Mouse (Mus musculus) ES-E14 (cell line): ENCODE measurements around the gene Endog. TPM values are rescaled to one million over a fixed set of nuclear protein-coding genes. Genes with fewer than 3 reads are reported as not detected.

Experiments
- DNase-seq: peaks from one replicate; pipeline ENCODE4 v3.0.0-alpha.2; 2013; ENCODE audit warnings: low read depth, low spot score
- H3K27ac ChIP-seq: 2 replicates; pipeline ENCODE4 v1.5.1; 2012; ENCODE audit warnings: low read depth, mild to moderate bottlenecking, low read length, moderate library complexity, mixed read lengths; ENCODE audit not compliant: poor library complexity, insufficient read depth, severe bottlenecking
- H3K36me3 ChIP-seq: 2 replicates; pipeline ENCODE4 v1.6.1; 2012; ENCODE audit warnings: mild to moderate bottlenecking, low read length, moderate library complexity, mixed read lengths; ENCODE audit not compliant: control insufficient read depth, poor library complexity, insufficient read depth, severe bottlenecking
- H3K4me1 ChIP-seq, 2 experiments: fragments of 150-350 bp in 1 of 2; sonication (generic) in 1 of 2; 2 replicates each; pipeline ENCODE4 v1.6.1; 2012; ENCODE audit warnings: low read length in 2 of 2, mild to moderate bottlenecking in 1 of 2, mixed read lengths in 1 of 2; ENCODE audit not compliant: control insufficient read depth in 2 of 2, insufficient read depth in 2 of 2, poor library complexity in 1 of 2
- H3K4me3 ChIP-seq, 2 experiments: fragments of 150-350 bp in 1 of 2; sonication (generic) in 1 of 2; 2 replicates each; pipeline ENCODE4 v1.5.1; 2012; ENCODE audit warnings: low read length in 2 of 2, low read depth in 1 of 2, mild to moderate bottlenecking in 1 of 2, mixed read lengths in 1 of 2; ENCODE audit not compliant: insufficient read depth in 1 of 2, poor library complexity in 1 of 2, severe bottlenecking in 1 of 2
- H3K9ac ChIP-seq: 2 replicates; pipeline ENCODE4 v1.6.1; 2012; ENCODE audit warnings: low read depth, mild to moderate bottlenecking, low read length, mixed read lengths; ENCODE audit not compliant: poor library complexity, insufficient read depth, severe bottlenecking
- H3K9me3 ChIP-seq: fragments of 150-350 bp; sonication (generic); 2 replicates; pipeline ENCODE4 v1.6.1; 2012; ENCODE audit warnings: low read depth, mild to moderate bottlenecking, low read length; ENCODE audit not compliant: control insufficient read depth, insufficient read depth
- CHD2 ChIP-seq: IDR thresholded peaks from 2 replicates; pipeline ENCODE4 v1.6.1; 2014; ENCODE audit warnings: mild to moderate bottlenecking, low read depth, low read length, inconsistent platforms
- HCFC1 ChIP-seq: IDR thresholded peaks from 2 replicates; pipeline ENCODE4 v1.6.1; 2012; ENCODE audit warnings: low read length, inconsistent platforms, borderline replicate concordance; ENCODE audit not compliant: insufficient read depth
- MAFK ChIP-seq: IDR thresholded peaks from 2 replicates; pipeline ENCODE4 v1.6.1; 2014; ENCODE audit warnings: mild to moderate bottlenecking, low read depth, low read length, inconsistent platforms; ENCODE audit not compliant: insufficient read depth
- ZC3H11A ChIP-seq: IDR thresholded peaks from 2 replicates; pipeline ENCODE4 v1.6.1; 2012; ENCODE audit warnings: low read depth, mild to moderate bottlenecking, inconsistent platforms, low read length, borderline replicate concordance
- ZNF384 ChIP-seq: IDR thresholded peaks from 2 replicates; pipeline ENCODE4 v1.6.1; 2012; ENCODE audit warnings: low read depth, low read length, inconsistent platforms
- in situ Hi-C, 2 experiments: fragments of 600-800 bp; cut with MboI; formaldehyde crosslinking; loops; one replicate each; pipeline ENCODE4 v1.15.1; 2025; ENCODE audit warnings: low sequenced_read_pairs in 2 of 2, inconsistent platforms in 1 of 2; ENCODE audit not compliant: unreplicated experiment in 2 of 2
- total RNA-seq: library from RNA; depleted of rRNA; stranded (reverse); fragments of 300-350 nt; gene quantifications from 2 replicates; pipeline ENCODE4 v1.2.3, GENCODE M21; 2012

Endog gene
- total RNA-seq, 1 experiment = 18.9 TPM

DNA sequence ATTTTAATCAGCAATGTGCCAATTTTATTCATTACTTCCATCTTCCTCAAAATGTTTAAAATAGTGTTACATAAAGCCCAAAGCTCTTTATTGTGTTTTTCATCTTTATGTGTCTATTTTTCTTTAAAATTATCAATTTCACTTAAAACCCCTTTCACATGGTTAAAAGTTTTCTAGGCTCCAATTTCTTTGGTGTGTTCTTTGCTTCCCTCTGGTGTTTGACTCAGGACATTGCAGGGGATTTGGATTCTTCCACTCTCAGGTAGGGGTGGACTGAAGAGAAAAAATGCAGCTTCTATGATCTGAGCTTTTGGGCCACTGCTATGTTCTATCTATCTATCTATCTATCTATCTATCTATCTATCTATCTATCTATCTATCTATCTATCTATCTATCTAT, 9.5 kb upstream of the Endog start:
- Histone ChIP-seq H3K9me3 (no peaks in the 10 kb centered on the region), H3K27ac (no peak overlapping the region), H3K4me1 (peaks cover 0 to 6% of the 10 kb centered on the region in 2 experiments; a peak in 1 of 4 replicates), H3K9ac (no peak overlapping the region), H3K4me3 (no peak overlapping the region), H3K36me3 (no peaks in the 10 kb centered on the region)
- TF ChIP-seq ZC3H11A (peak; percentile 72; the same call in 1 of the 2 replicates), ZNF384 (0 out of 2 replicates have a peak, but pooled peaks have one; percentile 7), HCFC1 (no peak), MAFK (no peak), CHD2 (no peak)
- in situ Hi-C loops = no loop called here
- peak; percentile 47 for DNase-seq

DNA sequence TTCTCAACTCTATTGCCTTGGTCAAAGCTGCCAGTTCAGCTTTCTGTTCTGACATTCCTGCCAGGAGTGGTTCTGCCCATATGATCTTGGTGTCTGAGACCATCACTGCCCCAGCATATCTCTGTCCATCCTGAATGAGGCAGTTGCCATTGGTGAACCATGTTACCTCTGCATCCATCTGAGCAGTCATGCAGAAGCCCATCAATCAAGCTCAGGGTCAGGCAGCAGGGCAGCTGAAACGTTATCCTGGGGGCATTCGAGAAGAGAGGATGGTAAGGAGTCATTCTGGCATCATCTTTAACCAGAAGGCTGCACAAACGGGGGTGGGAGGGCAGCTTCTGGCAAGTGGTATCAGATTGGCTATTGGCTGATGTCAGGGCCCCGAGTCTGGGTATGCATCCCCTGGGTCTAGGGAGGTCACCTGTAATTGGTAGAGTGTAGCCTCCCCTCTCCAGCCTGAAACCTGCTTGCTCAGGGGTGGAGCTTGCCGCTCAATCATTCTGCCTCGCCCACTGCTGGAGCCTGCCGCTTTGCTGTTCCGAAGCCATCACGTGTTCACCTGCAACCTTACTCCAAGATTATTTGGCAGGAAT, 6.9 kb upstream of the Endog start:
- H3K36me3 ChIP-seq = no peaks in the 10 kb centered on the region
- in situ Hi-C loops = no loop called here
- H3K9me3 ChIP-seq = no peaks in the 10 kb centered on the region
- H3K4me1 ChIP-seq = peaks cover 0 to 4% of the 10 kb centered on the region in 2 experiments; a peak in 1 of 4 replicates
- TF ChIP-seq ZNF384 (no peak), CHD2 (no peak), ZC3H11A (no peak), HCFC1 (no peak), MAFK (no peak)
- H3K9ac ChIP-seq = no peak overlapping the region
- no peak overlapping the region for H3K4me3 ChIP-seq
- H3K27ac ChIP-seq = no peak overlapping the region
- no peak for DNase-seq

DNA sequence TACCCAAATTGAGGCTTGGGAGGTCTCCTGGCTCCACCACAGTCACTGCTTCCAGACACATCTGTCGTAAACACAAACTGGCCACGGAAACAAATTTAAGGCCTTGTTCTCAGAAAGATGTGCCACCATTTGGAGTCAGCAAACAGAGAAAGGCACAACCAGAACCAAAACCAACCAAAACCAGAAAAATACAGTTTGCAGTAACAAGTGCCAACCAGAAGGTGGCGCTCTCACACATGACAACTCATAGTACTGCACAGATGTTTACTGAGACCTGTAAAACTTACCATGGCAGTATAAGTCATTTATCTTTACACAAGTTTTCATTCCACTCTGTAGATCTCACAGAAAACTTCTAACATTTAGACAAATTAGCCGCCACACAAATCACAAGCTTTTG, 4.6 kb upstream of the Endog start:
- DNase-seq = peak; percentile 60
- Histone ChIP-seq H3K4me3 (no peak overlapping the region), H3K4me1 (peaks cover 0 to 4% of the 10 kb centered on the region in 2 experiments; a peak in 1 of 4 replicates), H3K9me3 (no peaks in the 10 kb centered on the region), H3K36me3 (no peaks in the 10 kb centered on the region), H3K27ac (no peak overlapping the region), H3K9ac (no peak overlapping the region)
- no peak for TF ChIP-seq ZNF384
- 0 out of 2 replicates have a peak, but pooled peaks have one; percentile 37 for TF ChIP-seq HCFC1
- no peak for TF ChIP-seq CHD2
- TF ChIP-seq MAFK = no peak
- 0 out of 2 replicates have a peak, but pooled peaks have one; percentile 12 for TF ChIP-seq ZC3H11A
- in situ Hi-C loops = no loop called here

DNA sequence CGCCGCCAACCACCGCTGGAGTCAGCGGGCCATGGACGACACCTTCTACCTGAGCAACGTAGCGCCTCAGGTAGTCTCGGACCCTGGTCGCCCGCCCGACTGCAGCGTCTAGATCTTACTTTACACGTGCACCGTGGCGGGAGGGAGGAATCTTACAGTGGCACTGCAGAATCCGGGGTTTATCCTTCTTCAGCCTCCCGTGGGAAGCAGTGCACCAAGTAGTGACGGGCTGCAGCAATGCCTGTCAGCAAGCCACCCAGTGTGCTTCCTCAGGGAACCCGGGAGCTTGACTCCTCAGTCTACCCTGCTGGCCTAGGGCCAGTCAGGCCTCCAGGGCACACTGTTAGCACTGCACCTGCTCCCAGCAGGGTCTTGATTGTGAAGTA, 697 bp downstream of the Endog start:
- Histone ChIP-seq H3K4me1 (no peaks in the 10 kb centered on the region; a peak in 1 of 4 replicates), H3K9ac (peak overlapping the region; percentile 79), H3K27ac (no peak overlapping the region), H3K36me3 (peaks cover 41% of the 10 kb centered on the region), H3K4me3 (peak overlapping the region; percentile 75 to 78), H3K9me3 (no peaks in the 10 kb centered on the region)
- in situ Hi-C loops = no loop called here
- TF ChIP-seq MAFK (no peak), HCFC1 (no peak), ZC3H11A (no peak), ZNF384 (no peak), CHD2 (no peak)
- DNase-seq = no peak
